Mouse (Mus musculus): Measurements from ENCODE around the gene Jmjd6.
"Not testable (repeated sequence)": the region's sequence is repeated elsewhere in the genome, so short reads cannot be mapped to it uniquely, and the experiment has no call there.

Gene Jmjd6

DNA sequence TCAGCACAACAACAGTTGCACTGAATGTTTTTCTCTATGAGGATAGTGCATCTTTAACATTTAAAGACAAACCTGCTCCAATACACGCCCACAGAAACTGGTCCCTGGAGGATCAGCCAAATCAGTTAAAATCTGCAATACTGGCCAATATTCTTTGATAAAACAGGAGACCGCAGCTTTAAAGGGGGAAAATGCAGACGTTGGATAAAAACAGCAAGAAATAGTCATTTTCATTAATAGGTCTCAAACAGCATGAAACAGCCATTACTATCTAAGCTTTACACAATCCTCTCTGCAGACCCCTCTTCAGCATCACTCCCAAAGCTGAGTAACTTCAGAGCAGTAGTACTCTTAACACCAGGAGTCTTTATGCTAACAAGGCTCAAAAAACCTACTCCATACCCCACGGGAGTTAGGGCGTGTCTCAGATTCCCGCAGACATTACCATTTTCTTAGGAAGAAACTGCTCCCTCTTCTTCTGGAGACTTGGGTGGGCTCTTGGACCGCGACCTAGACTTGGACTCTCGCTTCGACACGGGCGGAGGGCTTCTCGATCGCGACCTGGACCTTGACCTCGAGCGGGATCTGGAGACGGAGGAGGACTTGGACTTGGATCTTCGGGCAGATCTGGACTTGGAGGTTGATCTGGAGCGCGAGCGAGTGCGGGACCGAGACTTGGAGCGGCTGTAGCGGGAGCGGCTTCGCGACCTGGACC lies 8.5 kb upstream of the Jmjd6 start:
- no peak for DNase-seq

DNA sequence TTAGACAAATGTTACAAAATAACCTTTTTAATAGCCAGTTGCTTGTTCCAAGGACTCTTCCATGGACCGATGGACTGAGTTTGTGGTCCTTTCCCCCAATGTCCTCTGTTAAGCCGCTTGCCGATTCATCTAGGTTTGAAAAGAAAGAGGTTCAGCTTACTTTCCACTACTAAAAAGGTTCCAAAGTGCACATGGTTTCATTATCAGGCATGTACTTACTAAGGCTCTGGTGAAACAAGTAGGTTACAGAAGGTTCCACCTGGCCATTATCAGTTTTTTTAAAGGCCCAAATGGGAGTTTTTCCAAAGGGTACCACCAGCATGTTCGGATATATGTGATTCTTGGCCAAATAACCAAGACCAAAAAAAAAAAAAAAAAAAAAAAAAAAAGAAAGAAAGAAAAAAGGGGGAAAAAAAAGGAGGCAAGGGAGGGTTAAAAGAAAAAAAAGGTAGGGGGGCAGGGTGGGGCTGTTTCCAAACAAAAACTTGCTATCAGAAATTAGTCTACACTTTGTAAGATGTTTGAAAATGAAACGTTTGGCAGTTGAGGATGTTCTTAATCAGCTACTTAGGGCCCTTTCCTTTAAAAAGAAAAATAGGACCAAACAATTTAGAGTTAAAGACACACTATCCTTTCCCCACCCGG lies 7.7 kb upstream of the Jmjd6 start:
- DNase-seq, result no peak

DNA sequence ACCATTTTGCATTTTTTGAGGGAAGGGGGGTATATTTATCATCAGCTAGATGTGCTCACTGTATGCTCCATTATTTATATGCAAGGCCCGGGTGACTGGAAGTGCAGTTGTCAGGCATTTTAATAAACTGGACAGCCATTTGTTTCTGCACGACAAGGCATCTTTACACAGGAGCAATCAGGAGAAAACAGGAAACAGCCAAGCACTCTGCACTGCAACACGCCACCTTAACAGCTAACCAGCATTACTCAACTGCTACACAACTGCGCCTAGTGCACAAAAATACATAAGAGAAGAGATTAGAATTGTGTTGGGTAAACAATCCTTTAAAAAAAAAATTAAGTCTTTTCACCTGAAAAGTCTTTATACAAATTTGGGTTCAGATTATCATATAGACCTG lies 6.8 kb upstream of the Jmjd6 start:
- no peak for DNase-seq

DNA sequence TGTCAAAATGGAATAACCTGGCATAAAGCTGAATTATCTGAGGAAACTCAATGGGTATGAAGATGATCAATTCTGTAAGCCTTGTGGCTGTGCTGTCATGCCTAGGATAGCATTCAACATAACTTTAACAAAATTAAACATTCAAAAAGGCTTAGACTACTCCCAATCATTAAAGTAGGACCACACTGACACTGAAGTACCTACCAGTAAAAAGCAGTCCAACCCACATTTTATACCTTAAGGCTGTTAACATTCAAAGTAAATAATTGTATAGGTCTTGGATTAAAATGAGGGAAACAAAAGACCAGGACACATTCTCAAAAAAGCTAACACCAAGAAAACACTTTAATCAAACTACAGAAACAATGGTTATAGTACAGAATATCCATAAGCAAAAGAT lies 6.3 kb upstream of the Jmjd6 start:
- DNase-seq, result no peak

DNA sequence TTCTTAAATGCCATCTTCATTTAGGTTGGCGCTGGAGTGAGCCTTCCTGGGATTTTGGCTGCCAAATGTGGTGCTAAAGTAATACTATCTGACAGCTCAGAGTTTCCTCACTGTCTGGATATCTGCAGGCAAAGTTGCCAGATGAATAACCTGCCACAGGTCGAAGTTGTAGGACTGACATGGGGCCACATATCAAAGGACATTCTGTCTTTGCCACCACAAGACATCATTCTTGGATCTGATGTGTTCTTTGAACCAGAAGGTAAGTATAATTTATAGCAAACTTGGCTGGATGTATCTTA lies 5.6 kb upstream of the Jmjd6 start:
- DNase-seq, result not testable (repeated sequence)

DNA sequence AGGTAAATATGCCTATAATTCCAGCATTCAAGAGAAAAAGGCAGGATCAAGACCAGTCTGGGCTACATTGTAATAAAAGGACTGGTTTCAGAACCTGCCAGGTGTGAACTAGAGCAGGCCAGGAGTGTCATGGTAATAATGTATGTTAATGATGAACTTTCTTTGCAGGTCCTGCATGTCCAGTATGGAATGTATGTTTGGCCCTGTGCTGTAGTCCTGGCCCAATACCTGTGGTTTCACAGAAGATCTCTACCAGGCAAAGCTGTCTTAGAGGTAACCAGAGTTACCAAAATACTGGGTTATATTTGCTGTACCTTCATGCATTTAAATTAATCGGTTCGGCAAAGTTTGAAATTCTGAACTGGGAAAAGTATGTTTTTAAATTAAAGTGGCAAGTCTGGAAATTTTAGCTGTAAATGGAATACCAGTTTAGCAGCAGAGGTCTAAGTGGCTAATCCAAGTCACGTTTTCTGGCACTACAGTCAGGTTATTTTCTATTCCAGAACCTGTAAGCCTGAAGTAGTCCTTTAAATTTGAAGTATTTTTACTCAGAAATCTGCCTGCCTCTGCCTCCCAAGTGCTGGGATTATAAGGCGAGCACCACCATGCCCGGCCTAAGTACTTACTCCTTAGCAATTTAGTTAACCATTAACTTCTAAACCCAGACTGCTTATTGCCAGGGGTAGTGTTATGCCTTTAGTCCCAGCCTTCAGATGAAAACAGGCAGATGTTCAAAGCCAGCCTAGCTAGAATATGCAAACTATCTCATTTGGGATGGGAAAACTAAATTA lies 5.0 kb upstream of the Jmjd6 start:
- no peak for DNase-seq

DNA sequence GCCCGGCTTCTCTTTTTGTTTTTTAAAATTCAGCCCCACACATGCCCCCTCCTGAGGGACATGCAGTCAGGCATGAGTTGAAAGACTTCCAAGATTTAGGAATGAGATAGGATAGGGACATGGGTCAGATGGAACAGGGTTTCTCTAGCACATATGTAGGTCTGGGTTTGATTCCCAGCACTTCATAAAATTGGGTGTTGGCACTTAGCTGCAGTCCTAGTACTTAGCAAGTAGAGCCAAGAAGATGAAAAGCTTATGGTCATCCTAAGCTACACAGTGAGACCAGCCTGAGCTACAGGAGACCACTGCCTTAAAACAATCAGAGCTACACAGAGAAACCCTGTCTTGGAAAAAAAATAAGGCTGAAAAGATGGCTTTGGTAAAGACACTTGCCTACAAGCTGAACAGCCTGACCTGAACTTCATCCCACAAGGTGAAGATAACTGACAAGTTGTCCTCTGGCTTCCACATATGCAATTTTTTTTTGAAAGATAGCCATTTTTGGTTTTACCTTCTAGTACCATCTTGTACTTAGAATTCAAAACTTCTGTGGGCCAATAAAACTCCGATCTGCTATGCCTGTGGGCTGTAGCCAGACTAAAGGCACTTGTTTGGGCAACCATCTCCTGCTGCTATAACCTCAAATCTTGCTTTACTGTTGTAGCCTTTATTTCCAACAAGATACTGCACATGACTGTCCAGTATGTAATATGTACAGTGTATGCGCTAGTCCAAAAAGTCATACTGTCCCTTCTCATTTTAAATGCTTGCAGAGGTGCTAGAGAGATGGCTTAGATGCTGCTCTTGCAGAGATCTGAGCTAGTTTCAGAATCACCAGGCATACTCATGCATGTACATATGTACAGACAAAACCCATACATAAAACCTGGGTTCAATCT lies 4.2 kb upstream of the Jmjd6 start:
- DNase-seq, result no peak

DNA sequence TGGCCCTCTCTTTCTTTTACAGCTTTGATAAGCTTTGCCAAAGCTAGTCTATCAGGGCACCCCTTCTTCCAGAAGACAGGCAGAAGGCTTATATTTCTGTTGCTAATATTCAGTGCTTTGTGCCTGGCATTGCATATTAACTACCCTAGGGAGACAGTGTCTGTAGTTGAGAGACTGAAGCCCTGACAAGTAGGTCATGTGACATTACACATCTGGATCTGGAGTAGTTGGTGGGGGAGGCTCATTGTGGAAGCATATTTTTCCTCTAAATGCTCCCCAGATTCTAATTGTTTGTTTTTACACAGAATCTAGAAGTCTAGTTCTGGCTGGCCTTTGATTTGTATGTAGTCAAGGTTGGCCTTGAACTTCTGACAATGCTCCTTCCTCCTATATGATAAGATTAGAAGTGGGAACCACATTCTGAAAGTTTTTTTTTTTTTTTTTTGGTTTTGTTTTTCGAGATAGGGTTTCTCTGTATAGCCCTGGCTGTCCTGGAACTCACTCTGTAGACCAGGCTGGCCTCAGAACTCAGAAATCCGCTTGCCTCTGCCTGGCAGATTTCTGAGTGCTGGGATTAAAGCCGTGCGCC lies 3.4 kb upstream of the Jmjd6 start:
- DNase-seq, result no peak

DNA sequence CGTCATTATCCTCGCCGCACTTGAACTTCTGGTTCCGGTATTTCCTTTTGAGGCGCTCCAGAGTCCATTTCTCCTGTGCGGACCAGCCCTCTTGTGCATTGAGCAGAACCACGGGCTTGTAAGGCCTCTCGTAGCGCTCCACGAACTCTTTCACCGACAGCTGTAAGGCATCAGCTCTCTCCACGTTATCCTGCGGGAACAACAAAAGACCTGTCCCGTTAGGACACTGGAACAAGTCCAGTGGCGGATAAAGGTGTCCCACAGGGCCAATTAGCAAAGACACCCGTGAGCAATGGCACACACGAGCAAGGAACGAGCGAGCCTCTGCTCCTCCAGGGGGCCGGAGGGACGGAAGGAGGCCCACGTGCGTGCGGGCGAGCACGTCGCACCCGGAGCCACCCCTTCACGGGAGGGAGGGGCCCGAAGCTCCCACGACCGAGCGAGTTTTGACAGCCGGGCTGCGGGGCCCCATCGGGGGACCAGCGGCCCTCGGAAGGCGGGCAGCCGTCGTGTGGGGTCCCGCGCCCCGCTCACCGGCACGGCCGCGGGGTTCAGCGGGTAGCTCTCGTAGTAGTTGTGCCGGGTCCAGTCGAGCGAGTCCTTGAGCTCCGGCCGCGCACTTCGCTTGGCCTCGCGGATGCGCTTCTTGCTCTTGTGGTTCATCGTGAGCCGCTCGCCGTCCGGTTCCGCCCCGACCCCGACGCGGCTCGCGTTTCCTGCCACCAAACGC lies 553 bp downstream of the Jmjd6 start:
- peak; percentile 68 to 73 for DNase-seq

DNA sequence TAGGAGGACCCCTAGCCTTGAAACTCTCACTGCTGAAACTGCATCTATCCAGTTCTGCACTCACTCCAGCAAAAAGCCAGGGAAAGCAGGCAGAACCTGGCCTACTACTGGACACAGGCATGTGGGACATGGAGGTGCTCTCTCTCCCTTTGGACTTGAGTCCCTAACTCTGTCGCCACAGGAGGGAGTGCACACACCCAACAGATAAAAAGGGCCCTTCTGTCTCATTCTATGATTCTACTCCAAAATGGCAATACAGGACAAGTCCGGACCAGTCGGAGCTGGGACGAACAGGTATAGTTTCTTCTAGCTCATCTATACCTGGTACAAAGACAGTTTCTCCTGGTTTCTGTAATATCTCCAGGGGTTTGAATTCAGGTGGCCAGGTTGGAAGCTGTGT lies 2.5 kb downstream of the Jmjd6 start:
- no peak for DNase-seq

DNA sequence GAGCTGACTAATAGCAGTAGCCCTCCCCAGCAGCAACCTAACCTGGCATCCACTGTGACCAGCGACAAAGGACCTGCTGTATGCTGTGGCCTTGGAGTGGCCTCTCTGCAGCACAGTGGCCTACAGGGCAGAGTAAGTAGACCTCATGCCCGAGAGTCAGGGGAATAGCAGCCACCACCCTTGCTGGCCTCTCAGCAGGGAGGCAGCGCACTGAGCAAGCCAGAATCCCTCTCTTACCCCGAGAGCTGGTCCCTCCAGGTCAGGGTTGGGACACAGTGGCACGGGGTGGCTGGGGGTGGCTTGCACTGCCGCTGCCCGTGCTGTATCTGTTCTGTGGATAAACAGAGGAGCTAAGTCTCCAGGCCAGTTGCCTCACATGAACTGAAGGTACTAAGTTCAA lies 3.6 kb downstream of the Jmjd6 start:
- no peak for DNase-seq

DNA sequence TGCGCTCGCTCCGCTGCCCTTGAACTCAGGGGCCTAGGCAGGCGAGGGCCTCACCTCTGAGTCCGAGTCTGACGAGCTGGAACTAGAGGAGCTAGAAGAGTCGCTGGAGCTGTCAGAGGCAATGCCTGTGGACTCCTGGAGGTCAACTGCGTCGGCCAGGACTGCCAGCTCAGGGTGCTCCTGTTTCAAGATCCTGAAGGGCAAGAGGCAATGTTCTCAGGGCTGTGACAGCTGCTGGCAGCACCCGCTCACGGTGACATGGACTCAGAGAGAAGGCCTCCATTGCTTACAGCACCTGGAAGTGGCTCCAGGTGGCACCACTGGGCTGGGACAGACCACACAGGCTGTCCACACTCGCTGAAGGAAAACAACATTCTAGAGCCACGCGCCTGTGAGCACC lies 4.3 kb downstream of the Jmjd6 start:
- DNase-seq, result no peak

DNA sequence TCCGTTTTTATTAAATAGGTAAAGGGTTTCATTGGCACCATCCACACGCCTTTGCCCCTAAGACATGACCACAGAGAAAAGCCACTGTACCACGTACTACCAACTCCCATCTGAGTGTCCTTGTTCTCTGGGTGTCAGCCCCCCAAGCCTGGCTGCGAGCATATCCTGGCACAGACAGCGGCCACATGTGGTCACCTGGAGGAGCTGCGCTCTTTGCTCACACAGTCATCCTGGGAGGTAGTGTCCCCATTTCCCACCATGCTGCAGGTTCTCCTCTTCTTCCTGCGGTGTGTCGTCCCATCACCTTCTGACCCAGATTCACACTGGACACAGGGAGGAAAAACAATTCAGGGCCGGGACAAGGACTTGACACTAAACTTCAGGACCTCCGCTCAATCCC lies 5.8 kb downstream of the Jmjd6 start:
- no peak for DNase-seq

DNA sequence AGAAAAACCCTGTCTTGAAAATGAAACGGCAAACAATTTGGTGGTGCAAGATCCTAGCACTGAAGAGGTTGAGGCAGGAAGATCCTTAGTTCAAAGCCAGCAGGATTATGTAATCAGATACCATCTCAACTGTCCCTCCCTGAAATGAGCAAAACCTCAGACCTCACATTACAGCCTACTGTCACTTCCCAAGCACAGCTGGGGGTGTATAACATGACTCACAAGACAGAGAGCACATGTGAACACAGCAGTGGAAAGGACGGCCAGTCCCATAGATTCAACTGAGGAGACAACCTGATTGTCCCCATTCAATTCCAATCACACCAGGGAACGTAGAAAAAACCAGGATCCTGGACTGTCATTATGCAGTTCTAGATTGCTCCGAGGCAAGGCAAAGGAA lies 7.0 kb downstream of the Jmjd6 start:
- DNase-seq, result no peak

DNA sequence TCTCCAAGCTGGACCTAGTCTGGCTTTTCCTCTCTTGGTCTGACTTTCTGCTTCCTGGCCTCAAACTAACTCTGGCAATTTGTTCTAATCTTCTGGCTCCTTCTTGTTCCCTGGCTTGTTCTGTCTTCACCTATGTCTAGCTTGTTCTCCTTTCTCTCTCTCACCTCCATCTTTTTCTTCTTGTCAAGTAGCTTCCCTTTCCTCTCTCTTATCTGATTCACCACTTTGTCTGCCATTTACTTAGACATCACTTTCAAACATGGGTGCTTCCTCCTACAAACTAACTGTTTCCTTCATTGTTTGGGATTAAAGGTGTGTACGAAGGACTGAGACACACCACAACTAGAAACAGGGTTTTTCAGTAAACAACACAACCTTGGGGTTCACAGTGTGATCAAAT lies 8.3 kb downstream of the Jmjd6 start:
- no peak for DNase-seq

DNA sequence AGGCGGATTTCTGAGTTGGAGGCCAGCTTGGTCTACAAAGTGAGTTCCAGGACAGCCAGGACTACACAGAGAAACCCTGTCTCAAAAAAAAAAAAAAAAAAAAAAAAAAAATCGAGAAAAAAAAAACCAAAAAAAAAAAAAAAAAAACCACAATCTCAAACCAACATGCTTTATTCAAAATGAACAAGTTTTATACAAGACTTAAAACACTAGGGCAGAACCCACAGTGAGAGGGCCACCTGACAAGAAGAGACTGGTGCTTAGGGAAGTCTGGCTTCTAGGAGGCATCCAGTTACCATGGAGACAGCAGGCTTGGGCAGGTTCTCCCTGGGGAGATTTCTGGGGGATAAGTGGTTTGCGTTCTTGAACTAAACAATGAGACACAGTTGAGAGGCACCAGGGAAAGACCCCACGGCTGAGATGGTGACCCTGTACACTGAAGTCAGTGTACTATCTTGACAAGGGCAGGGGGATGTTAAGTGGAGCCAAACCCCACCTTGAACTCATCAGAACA lies 11.0 kb downstream of the Jmjd6 start:
- no peak for DNase-seq

DNA sequence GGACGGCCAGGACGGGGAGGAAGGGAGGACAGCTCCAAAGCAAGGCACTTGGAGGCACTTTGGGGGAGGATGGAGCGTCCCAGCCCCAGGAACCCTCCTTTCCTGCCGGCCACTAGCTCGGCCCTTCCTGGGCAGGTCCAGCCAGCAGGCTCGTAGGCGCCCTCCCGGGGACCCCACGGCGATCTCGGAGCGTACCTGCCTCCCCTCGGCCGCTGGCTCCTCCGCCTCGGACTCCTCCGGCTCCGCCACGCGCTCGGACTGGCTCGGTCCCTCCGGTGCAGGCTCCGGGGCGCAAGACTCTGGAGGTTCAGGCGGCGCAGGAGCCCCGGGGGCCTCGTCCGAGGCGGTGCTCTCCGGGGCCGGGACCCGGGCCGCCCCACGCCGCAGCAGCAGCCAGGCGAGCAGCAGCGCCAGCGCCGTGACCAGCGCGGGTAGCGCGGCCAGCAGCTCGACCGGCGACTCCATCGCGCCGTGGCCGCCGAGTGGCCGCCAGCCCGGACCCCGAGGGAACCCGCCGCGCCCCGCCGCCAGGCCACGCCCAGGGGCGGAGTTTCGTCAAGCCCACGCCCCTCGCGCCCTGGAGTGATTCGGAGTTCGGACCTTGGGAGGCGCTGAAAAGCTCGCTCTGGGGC lies 15.6 kb downstream of the Jmjd6 start, which contains the start of gene Mxra7:
Mxra7 (minus strand) TSS at position 513 of the 632 bp plus-strand sequence.
- peak; percentile 61 to 73 for DNase-seq

DNA sequence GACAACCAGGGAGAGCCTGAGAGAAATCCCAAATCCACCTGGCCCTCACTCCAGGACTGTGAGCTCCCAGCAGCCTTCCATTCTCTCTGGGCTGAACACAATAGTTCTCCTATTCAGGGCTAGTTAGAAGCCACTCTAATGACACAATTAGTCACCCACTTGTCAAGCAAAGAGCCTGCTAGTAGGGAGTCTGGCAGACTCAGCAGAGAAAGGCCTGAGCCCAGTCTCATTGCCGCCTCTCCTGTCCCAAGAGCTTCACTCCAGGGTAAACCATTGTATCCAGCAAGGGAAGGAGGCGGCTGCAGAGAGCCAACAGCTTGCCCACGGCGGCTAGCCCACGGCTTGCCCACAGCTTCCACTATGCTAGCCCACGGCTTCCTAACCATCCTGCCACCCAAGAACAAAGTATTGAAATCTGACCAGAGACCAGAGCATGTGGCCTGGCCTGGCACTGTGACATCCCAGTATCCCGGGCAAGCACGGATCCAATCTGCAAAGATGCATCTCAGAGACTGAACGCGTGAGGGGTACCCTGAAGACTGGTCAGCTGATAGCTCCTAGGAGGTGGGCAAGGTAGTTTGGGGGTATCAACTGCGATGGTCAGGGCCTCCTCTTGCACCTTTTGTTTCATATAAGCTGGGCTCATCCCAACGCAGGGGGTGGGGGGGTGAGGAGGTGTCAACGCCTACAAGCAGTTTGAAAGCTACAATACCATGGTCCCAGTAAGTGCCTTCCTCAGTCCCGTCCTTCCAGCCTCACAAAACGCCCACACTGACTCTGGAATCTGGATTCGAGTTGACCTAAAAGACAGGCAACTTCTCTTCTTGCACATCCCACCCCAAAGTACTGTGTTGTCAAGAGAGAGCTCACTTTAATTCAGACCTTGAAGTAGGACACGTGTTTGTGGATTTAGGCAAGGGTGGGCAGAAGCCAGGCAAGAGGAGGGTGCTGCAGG lies 16.4 kb downstream of the Jmjd6 start:
- DNase-seq, result no peak

DNA sequence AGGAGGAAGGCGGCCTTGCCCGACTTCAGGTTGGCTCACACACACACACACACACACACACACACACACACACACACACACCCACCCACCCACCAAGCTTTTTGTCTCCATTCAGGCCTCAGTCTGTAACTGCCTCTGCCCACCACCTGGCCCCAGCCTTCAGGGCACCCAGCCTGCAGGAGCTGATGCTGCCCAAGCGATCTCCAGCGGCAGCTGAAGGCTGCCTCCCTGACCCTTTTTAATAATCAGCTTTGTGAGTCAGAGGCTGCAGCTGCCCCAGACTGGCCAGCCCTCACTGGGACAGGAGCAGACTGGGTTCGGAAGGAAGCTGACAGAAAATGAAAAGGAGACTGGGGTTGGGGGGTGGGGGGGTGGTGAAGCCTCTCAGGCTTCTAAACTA lies 18.0 kb downstream of the Jmjd6 start:
- no peak for DNase-seq

DNA sequence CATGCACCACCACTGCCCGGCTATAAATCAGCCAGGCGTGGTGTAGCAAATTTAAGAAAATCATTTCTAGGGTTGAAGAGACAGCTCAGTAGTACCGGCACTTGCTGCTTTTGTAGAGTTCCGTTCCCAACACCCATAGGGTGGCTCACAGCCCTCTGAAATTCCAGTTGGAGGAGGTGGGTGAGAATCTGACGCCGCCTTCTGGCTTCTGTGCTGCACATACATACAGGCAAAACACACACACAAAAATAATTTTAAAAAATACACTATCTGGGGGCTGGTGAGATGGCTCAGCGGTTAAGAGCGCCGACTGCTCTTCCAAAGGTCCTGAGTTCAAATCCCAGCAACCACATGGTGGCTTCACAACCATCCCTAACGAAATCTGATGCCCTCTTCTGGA lies 19.4 kb downstream of the Jmjd6 start:
- not testable (repeated sequence) for DNase-seq
